ENCODE assay signal across 17 mouse cellular contexts in genomic region chr1:75557041-75557440, GRCm38 (mm10). TPM values are rescaled to one million over a fixed set of nuclear protein-coding genes. Genes with fewer than 3 reads are reported as not detected.
DNase-seq lines count a peak whose midpoint lies in the region; ATAC-seq and TF ChIP-seq lines count a peak whose summit lies in the region.
"Had no signal": no experiment of that assay in that cellular context is flagged by ENCODE, and none has a peak within 500 bp of the region (broad histone marks: within the 10 kb centered on the region; RNA-seq: fewer than 3 reads in every experiment).

No protein-coding gene starts in this region.

- H3K79me2 ChIP-seq in myocyte (ENCODE audit: control insufficient read depth, insufficient read depth), result no peaks in the 10 kb centered on the region

- TF ChIP-seq CTCF in cerebellum, adult 2 months (IDR thresholded peaks at IDR 0.05; ENCODE audit: borderline replicate concordance, insufficient read depth, low read depth, low read length), result no peak
- TF ChIP-seq CTCF in layer of hippocampus, adult 2 months (conservative IDR thresholded peaks at IDR 0.05), result no peak

- H3K9ac ChIP-seq in ES-E14 (ENCODE audit: insufficient read depth, low read depth, low read length, poor library complexity, severe bottlenecking), result peak overlapping the region; percentile 1; the same call in 1 of the 2 replicates
- H3K9ac ChIP-seq in intestine, embryonic 15.5 days, result no peak overlapping the region
- H3K9ac ChIP-seq: forebrain, embryonic 15.5 days; hindbrain, embryonic 15.5 days had no signal

- no peak overlapping the region for H3ac ChIP-seq in myocyte (ENCODE audit: control insufficient read depth, insufficient read length)

- no peak for ATAC-seq in intestine, embryonic 15.5 days
- ATAC-seq: forebrain, embryonic 15.5 days; intestine, postnatal 0 days had no signal

- WGBS in cerebellum, adult 2 months, result 77% methylated on average over 7 of the region's 7 CpGs
- 88% methylated on average over 7 of the region's 7 CpGs for WGBS in intestine, embryonic 15.5 days

- H3K27me3 ChIP-seq in cerebellum, adult 2 months (ENCODE audit: control insufficient read depth, insufficient read depth, low read length), result no peaks in the 10 kb centered on the region
- H3K27me3 ChIP-seq in myocyte (ENCODE audit: control insufficient read depth, insufficient read depth, insufficient read length), result no peaks in the 10 kb centered on the region
- no peaks in the 10 kb centered on the region for H3K27me3 ChIP-seq in intestine, embryonic 15.5 days (replicated peaks)
- H3K27me3 ChIP-seq: forebrain, embryonic 15.5 days; heart, embryonic 12.5 days; hindbrain, embryonic 15.5 days had no signal

- H3K4me2 ChIP-seq in myocyte (ENCODE audit: low read depth), result peak overlapping the region; percentile 55
- H3K4me2 ChIP-seq in intestine, embryonic 15.5 days (replicated peaks), result no peak overlapping the region
- H3K4me2 ChIP-seq: forebrain, embryonic 15.5 days; heart, embryonic 12.5 days; hindbrain, embryonic 15.5 days had no signal

- H3K36me3 ChIP-seq in ES-E14 (ENCODE audit: control insufficient read depth, insufficient read depth, low read length, poor library complexity, severe bottlenecking), result no peaks in the 10 kb centered on the region
- H3K36me3 ChIP-seq in myocyte (ENCODE audit: control insufficient read depth, insufficient read depth), result no peaks in the 10 kb centered on the region
- H3K36me3 ChIP-seq in intestine, embryonic 15.5 days, result 0 out of 2 replicates have a peak, but pooled peaks cover 2% of the 10 kb centered on the region

- in situ Hi-C loops in ES-E14 (cut with MboI; ENCODE audit: low sequenced_read_pairs in 2 of 2, unreplicated experiment in 2 of 2), result no loop called here

- no peak for TF ChIP-seq POLR2A in cerebellum, adult 2 months (IDR thresholded peaks at IDR 0.05; ENCODE audit: borderline replicate concordance, insufficient read depth, low read length)
- no peak for TF ChIP-seq POLR2A in myocyte (IDR thresholded peaks at IDR 0.05; ENCODE audit: insufficient read length, low read depth)

- peaks cover 6% of the 10 kb centered on the region for H3K4me1 ChIP-seq in cerebellum, adult 2 months (ENCODE audit: control insufficient read depth, insufficient read depth, low read length)
- H3K4me1 ChIP-seq in ES-E14 (ENCODE audit: control insufficient read depth in 2 of 2, insufficient read depth in 2 of 2, low read length in 2 of 2, poor library complexity in 1 of 2), result peaks cover 1 to 18% of the 10 kb centered on the region in 2 experiments; a peak in 1 of 4 replicates
- peaks cover 10% of the 10 kb centered on the region for H3K4me1 ChIP-seq in intestine, embryonic 15.5 days (replicated peaks)

- no peak overlapping the region for H3K27ac ChIP-seq in cerebellum, adult 2 months (ENCODE audit: insufficient read depth, low read length)
- H3K27ac ChIP-seq in layer of hippocampus, adult 2 months, result peak overlapping the region; percentile 64
- no peak overlapping the region for H3K27ac ChIP-seq in ES-E14 (ENCODE audit: insufficient read depth, low read depth, low read length, poor library complexity, severe bottlenecking)
- H3K27ac ChIP-seq in intestine, embryonic 15.5 days, result no peak overlapping the region
- H3K27ac ChIP-seq: forebrain, embryonic 15.5 days; hindbrain, embryonic 15.5 days had no signal

- H3K9me3 ChIP-seq in ES-E14 (ENCODE audit: control insufficient read depth, insufficient read depth, low read depth, low read length), result no peaks in the 10 kb centered on the region
- H3K9me3 ChIP-seq in intestine, embryonic 15.5 days, result no peaks in the 10 kb centered on the region
- H3K9me3 ChIP-seq: forebrain, embryonic 15.5 days; heart, embryonic 12.5 days; hindbrain, embryonic 15.5 days had no signal

- DNase-seq in cerebellum, adult 9-11 months, result peak; percentile 36
- DNase-seq in cerebellum, adult 2 months, result no peak
- DNase-seq in layer of hippocampus, adult 2 months (ENCODE audit: low spot score in 2 of 2), result no peak
- no peak for DNase-seq in layer of hippocampus, postnatal 36 days
- no peak for DNase-seq in ES-E14 (ENCODE audit: low read depth, low spot score)
- no peak for DNase-seq in layer of hippocampus, adult 9-10 months (ENCODE audit: low spot score)
- DNase-seq: adrenal gland, postnatal 25 days; cerebellum, adult 8-10 months; gastrocnemius, postnatal 36 days; heart, postnatal 36 days had no signal

- no peak overlapping the region for H3K4me3 ChIP-seq in cerebellum, adult 2 months (replicated peaks; ENCODE audit: insufficient read depth, low read depth, low read length)
- H3K4me3 ChIP-seq in layer of hippocampus, adult 2 months, result no peak overlapping the region
- peak overlapping the region; percentile 33 to 43; a peak in 2 of 4 replicates for H3K4me3 ChIP-seq in ES-E14 (ENCODE audit: insufficient read depth in 1 of 2, low read depth in 1 of 2, low read length in 2 of 2, poor library complexity in 1 of 2, severe bottlenecking in 1 of 2)
- no peak overlapping the region for H3K4me3 ChIP-seq in myocyte
- H3K4me3 ChIP-seq in intestine, embryonic 15.5 days (replicated peaks), result no peak overlapping the region
- H3K4me3 ChIP-seq: forebrain, embryonic 15.5 days; heart, embryonic 12.5 days; hindbrain, embryonic 15.5 days had no signal

TF ChIP-seq in ES-E14, 5 proteins besides CTCF, POLR2A, EP300 and RAD21:
- TF ChIP-seq HCFC1 (IDR thresholded peaks at IDR 0.05; ENCODE audit: borderline replicate concordance, insufficient read depth, low read length) (no peak), MAFK (IDR thresholded peaks at IDR 0.05; ENCODE audit: insufficient read depth, low read depth, low read length) (no peak), ZNF384 (IDR thresholded peaks at IDR 0.05; ENCODE audit: low read depth, low read length) (no peak), ZC3H11A (IDR thresholded peaks at IDR 0.05; ENCODE audit: borderline replicate concordance, low read depth, low read length) (no peak), CHD2 (IDR thresholded peaks at IDR 0.05; ENCODE audit: low read depth, low read length) (no peak)

TF ChIP-seq in myocyte, 11 proteins besides CTCF, POLR2A, EP300 and RAD21:
- no peak for TF ChIP-seq TCF3 (IDR thresholded peaks at IDR 0.05; ENCODE audit: insufficient read length, low read depth)
- no peak for TF ChIP-seq SRF (IDR thresholded peaks at IDR 0.05; ENCODE audit: control insufficient read depth, insufficient read length, low read depth)
- TF ChIP-seq POLR2AphosphoS2 (IDR thresholded peaks at IDR 0.05; ENCODE audit: insufficient read length, low read depth), result no peak
- TF ChIP-seq MYOG (IDR thresholded peaks at IDR 0.05; ENCODE audit: control insufficient read depth in 1 of 3, insufficient read depth in 1 of 3, insufficient read length in 2 of 3, low read depth in 2 of 3), result no peak
TF ChIP-seq in myocyte: peak in this region for 0.

RNA-seq across cellular contexts. Expression of gene Slc4a3, which starts 11.0 kb away (rescaled TPM):
- 99.5 and 99.6 TPM in 2 replicates for polyA plus RNA-seq in cerebellum, adult 2 months (2012; rRNA removed)
- 100 to 1,000 TPM; 106 to 110 TPM for total RNA-seq in layer of hippocampus, adult 2 months (2021)
- 100 to 1,000 TPM; 104 to 109 TPM for total RNA-seq in layer of hippocampus, postnatal 36 days (2021)
- total RNA-seq in ES-E14 (2012; rRNA removed), result 7.9 and 16.0 TPM in 2 replicates
- 48.6 TPM for polyA plus RNA-seq in myocyte (2012; fragmentation: generic; extraction: Trizol)
- polyA plus RNA-seq in intestine, embryonic 15.5 days (2015; fragmentation: Nextera tagmentation; extraction: Ambion mirVana), result 13.4 and 14.1 TPM in 2 replicates
- total RNA-seq: MEL had no signal

RNA-seq across cellular contexts. Expression of gene Stk11ip, which starts 35.7 kb away (rescaled TPM):
- polyA plus RNA-seq in cerebellum, adult 2 months (2012; rRNA removed), result 29.3 and 29.8 TPM in 2 replicates
- 10 to 100 TPM; 25.6 to 27.4 TPM for total RNA-seq in layer of hippocampus, adult 2 months (2021)
- 10 to 100 TPM; 26.7 to 27.7 TPM for total RNA-seq in layer of hippocampus, postnatal 36 days (2021)
- 26.8 and 41.8 TPM in 2 replicates for total RNA-seq in ES-E14 (2012; rRNA removed)
- polyA plus RNA-seq in myocyte (2012; fragmentation: generic; extraction: Trizol), result 33.3 TPM
- 18.2 and 18.9 TPM in 2 replicates for polyA plus RNA-seq in intestine, embryonic 15.5 days (2015; fragmentation: Nextera tagmentation; extraction: Ambion mirVana)

RNA-seq across cellular contexts. Expression of gene Inha, which starts 50.2 kb away (rescaled TPM):
- 64.7 and 68.6 TPM in 2 replicates for polyA plus RNA-seq in cerebellum, adult 2 months (2012; rRNA removed)
- total RNA-seq in layer of hippocampus, adult 2 months (2021), result 10 to 100 TPM; 15.3 to 16.5 TPM
- 10 to 100 TPM; 16.4 to 16.6 TPM for total RNA-seq in layer of hippocampus, postnatal 36 days (2021)
- 0.80 and 1.6 TPM in 2 replicates for total RNA-seq in ES-E14 (2012; rRNA removed)
- 4.7 TPM for polyA plus RNA-seq in myocyte (2012; fragmentation: generic; extraction: Trizol)
- polyA plus RNA-seq in intestine, embryonic 15.5 days (2015; fragmentation: Nextera tagmentation; extraction: Ambion mirVana), result 5.2 and 8.9 TPM in 2 replicates
- total RNA-seq: MEL had no signal

RNA-seq across cellular contexts. Expression of gene Obsl1, which starts 50.8 kb away (rescaled TPM):
- polyA plus RNA-seq in cerebellum, adult 2 months (2012; rRNA removed), result 41.1 and 44.0 TPM in 2 replicates
- 10 to 100 TPM; 20.6 to 25.9 TPM for total RNA-seq in layer of hippocampus, adult 2 months (2021)
- total RNA-seq in layer of hippocampus, postnatal 36 days (2021), result 10 to 100 TPM; 24.1 to 26.3 TPM
- 45.0 and 52.2 TPM in 2 replicates for total RNA-seq in ES-E14 (2012; rRNA removed)
- polyA plus RNA-seq in myocyte (2012; fragmentation: generic; extraction: Trizol), result 148 TPM
- 70.3 and 70.5 TPM in 2 replicates for polyA plus RNA-seq in intestine, embryonic 15.5 days (2015; fragmentation: Nextera tagmentation; extraction: Ambion mirVana)

Comparison
In these comparisons a context has a peak if more than half of its experiments do, and no peak if none do; other contexts are left out.
1. H3K4me3 ChIP-seq: peak in ES-E14 (2 of 2); none in cerebellum, adult 2 months (single experiment), layer of hippocampus, adult 2 months (single experiment), myocyte (single experiment) and intestine, embryonic 15.5 days (single experiment).